Mouse (Mus musculus) layer of hippocampus, postnatal 25 days (tissue): ENCODE measurements around the gene Ptn. TPM values are rescaled to one million over a fixed set of nuclear protein-coding genes. Genes with fewer than 3 reads are reported as not detected.

Experiments
- DNase-seq, 2 experiments: peaks; one replicate each; pipeline ENCODE4 v3.0.0; 2022; ENCODE audit warnings: mixed read lengths in 2 of 2, low spot score in 1 of 2; ENCODE audit errors: extremely low spot score in 1 of 2
- total RNA-seq, 2 experiments: library from RNA; stranded (reverse); gene quantifications; 2 replicates each; pipeline ENCODE4 v1.2.3; 2021

Ptn gene
- total RNA-seq = 100 to 1,000 TPM; 253 to 267 TPM

- DNase-seq = peak; percentile 38 to 57
These were observed at the start of gene Ptn for GRCm38 (mm10) chr6:36809747-36810285. Gene Ptn (minus strand): TSS chr6:36810220.

GRCm38 (mm10) chr6:36858258-36859041 lies 48.4 kb upstream of the Ptn start:
- DNase-seq = no peak

- DNase-seq = no peak
These were observed 47.7 kb upstream of the Ptn start for GRCm38 (mm10) chr6:36857627-36858257.

- DNase-seq = peak; percentile 47 to 73
These were observed 40.6 kb upstream of the Ptn start for GRCm38 (mm10) chr6:36850422-36851129.

- DNase-seq = no peak
These were observed 35.3 kb upstream of the Ptn start for GRCm38 (mm10) chr6:36845288-36845687.

GRCm38 (mm10) chr6:36844258-36844657 lies 34.2 kb upstream of the Ptn start:
- DNase-seq = no peak

- DNase-seq = no peak
These were observed 33.0 kb upstream of the Ptn start for GRCm38 (mm10) chr6:36843031-36843488.

GRCm38 (mm10) chr6:36842101-36842922 lies 32.3 kb upstream of the Ptn start:
- DNase-seq = no peak

GRCm38 (mm10) chr6:36841701-36842100 lies 31.7 kb upstream of the Ptn start:
- no peak for DNase-seq

- no peak for DNase-seq
These were observed 31.2 kb upstream of the Ptn start for GRCm38 (mm10) chr6:36841174-36841573.

- no peak for DNase-seq
These were observed 28.7 kb upstream of the Ptn start for GRCm38 (mm10) chr6:36838747-36839146.

- DNase-seq = no peak
These were observed 25.3 kb upstream of the Ptn start for GRCm38 (mm10) chr6:36835351-36835750.

- no peak for DNase-seq
These were observed 24.8 kb upstream of the Ptn start for GRCm38 (mm10) chr6:36834695-36835265.

GRCm38 (mm10) chr6:36832681-36833080 lies 22.7 kb upstream of the Ptn start:
- DNase-seq = no peak

- DNase-seq = no peak
These were observed 22.2 kb upstream of the Ptn start for GRCm38 (mm10) chr6:36832207-36832606.

- DNase-seq = no peak
These were observed 20.4 kb upstream of the Ptn start for GRCm38 (mm10) chr6:36830371-36830925.

GRCm38 (mm10) chr6:36819784-36820050 lies 9.7 kb upstream of the Ptn start:
- DNase-seq = no peak

- peak; percentile 34 to 70 for DNase-seq
These were observed 9.2 kb upstream of the Ptn start for GRCm38 (mm10) chr6:36819019-36819783.
